Mouse (Mus musculus): ENCODE data around the gene Nsdhl. TPM values are rescaled to one million over a fixed set of nuclear protein-coding genes. Genes with fewer than 3 reads are reported as not detected.

Nsdhl gene
- polyA plus RNA-seq (2014; fragmentation: Illumina TruSeq; extraction: RNeasy Lipid Tissue Mini Kit (QIAGEN cat#74804); ENCODE audit: low read depth, low replicate concordance), result 162 TPM

GRCm38 (mm10) chrX:72917884-72918681, at the start of gene Nsdhl, which contains the start of gene Cetn2:
TSS of gene Nsdhl (plus strand) at chrX:72918557.
TSS of gene Cetn2 (minus strand) at chrX:72918411.

GRCm38 (mm10) chrX:72986841-72987519, 68.6 kb downstream of the Nsdhl start, which contains the start of gene Zfp185:
TSS of gene Zfp185 (plus strand) at chrX:72987339.

Other genes with a start within 250 kb of the Nsdhl start
- gene Gabrq, start 93.4 kb upstream of the Nsdhl start, polyA plus RNA-seq (2014; fragmentation: Illumina TruSeq; extraction: RNeasy Lipid Tissue Mini Kit (QIAGEN cat#74804); ENCODE audit: low read depth, low replicate concordance), result 0.13 TPM
- 61.6 TPM for gene Cetn2, start 146 bp upstream of the Nsdhl start, polyA plus RNA-seq (2014; fragmentation: Illumina TruSeq; extraction: RNeasy Lipid Tissue Mini Kit (QIAGEN cat#74804); ENCODE audit: low read depth, low replicate concordance)
- gene Zfp185, start 68.8 kb downstream of the Nsdhl start, polyA plus RNA-seq (2014; fragmentation: Illumina TruSeq; extraction: RNeasy Lipid Tissue Mini Kit (QIAGEN cat#74804); ENCODE audit: low read depth, low replicate concordance), result 0.66 TPM
- gene Pnma5, start 118.5 kb downstream of the Nsdhl start, polyA plus RNA-seq (2014; fragmentation: Illumina TruSeq; extraction: RNeasy Lipid Tissue Mini Kit (QIAGEN cat#74804); ENCODE audit: low read depth, low replicate concordance), result not detected
- gene Pnma3, start 146.2 kb downstream of the Nsdhl start, polyA plus RNA-seq (2014; fragmentation: Illumina TruSeq; extraction: RNeasy Lipid Tissue Mini Kit (QIAGEN cat#74804); ENCODE audit: low read depth, low replicate concordance), result not detected
- gene Xlr4a, start 163.9 kb downstream of the Nsdhl start, polyA plus RNA-seq (2014; fragmentation: Illumina TruSeq; extraction: RNeasy Lipid Tissue Mini Kit (QIAGEN cat#74804); ENCODE audit: low read depth, low replicate concordance), result 0.58 TPM
- gene Xlr3a, start 178.5 kb downstream of the Nsdhl start, polyA plus RNA-seq (2014; fragmentation: Illumina TruSeq; extraction: RNeasy Lipid Tissue Mini Kit (QIAGEN cat#74804); ENCODE audit: low read depth, low replicate concordance), result 19.4 TPM
- not detected for gene Gm14685, start 198.5 kb downstream of the Nsdhl start, polyA plus RNA-seq (2014; fragmentation: Illumina TruSeq; extraction: RNeasy Lipid Tissue Mini Kit (QIAGEN cat#74804); ENCODE audit: low read depth, low replicate concordance)
- gene Xlr5b, start 230.2 kb downstream of the Nsdhl start, polyA plus RNA-seq (2014; fragmentation: Illumina TruSeq; extraction: RNeasy Lipid Tissue Mini Kit (QIAGEN cat#74804); ENCODE audit: low read depth, low replicate concordance), result not detected
- gene DXBay18, start 230.9 kb downstream of the Nsdhl start, polyA plus RNA-seq (2014; fragmentation: Illumina TruSeq; extraction: RNeasy Lipid Tissue Mini Kit (QIAGEN cat#74804); ENCODE audit: low read depth, low replicate concordance), result not detected

Measured in liver, adult 10 weeks (tissue).